Mouse (Mus musculus) bone marrow, adult 2 months (tissue): ENCODE results near the gene Snx10.

ENCODE experiments used
- CTCF ChIP-seq: fragments of 200-500 bp; IDR thresholded peaks from 2 replicates; pipeline ENCODE4 v1.5.1; 2011; ENCODE audit warnings: low read length, control low read depth; ENCODE audit not compliant: control insufficient read depth, insufficient read depth
- POLR2A ChIP-seq: fragments of 200-500 bp; IDR thresholded peaks from 2 replicates; pipeline ENCODE4 v1.6.1; 2011; ENCODE audit warnings: low read depth, mild to moderate bottlenecking, control low read depth, low read length, borderline replicate concordance; ENCODE audit not compliant: control insufficient read depth

DNA sequence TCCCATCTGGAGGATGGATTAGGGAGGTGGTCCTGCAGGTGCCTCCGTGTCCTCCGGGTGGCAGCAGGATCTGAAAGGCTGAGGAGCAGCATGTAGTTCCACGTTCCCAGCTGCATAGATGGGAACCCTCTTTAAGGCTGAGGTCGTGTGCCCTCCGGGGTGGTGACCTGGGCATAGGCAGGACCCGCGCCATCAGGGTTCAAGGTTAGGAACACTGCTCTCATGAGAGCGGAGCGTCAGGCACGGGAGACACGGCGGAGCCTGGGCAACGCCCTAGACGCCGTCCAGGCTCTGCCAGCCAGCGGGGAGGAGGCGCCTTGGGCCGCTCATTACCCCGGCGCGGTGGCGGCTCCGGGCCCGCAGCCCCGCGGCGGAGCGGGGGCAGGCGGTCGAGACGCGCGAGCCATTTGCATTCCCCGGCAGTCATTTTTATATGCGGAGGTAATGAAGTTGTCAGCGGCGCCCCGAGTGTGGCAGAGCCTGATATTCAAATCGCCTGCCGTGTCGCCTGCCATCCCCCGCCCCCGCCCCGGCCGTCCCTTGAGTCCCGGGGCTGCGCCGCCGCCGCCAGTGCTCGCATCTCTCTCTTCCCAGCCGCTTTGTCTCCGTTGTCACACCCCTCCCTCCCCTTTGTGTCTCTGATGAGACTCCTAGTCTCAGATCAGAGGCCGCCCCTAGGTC is 88.8 kb downstream of the Snx10 start:
- TF ChIP-seq POLR2A (peak; percentile 42; the same call in 1 of the 2 replicates), CTCF (peak; percentile 59)
